In the genomic region with DNA sequence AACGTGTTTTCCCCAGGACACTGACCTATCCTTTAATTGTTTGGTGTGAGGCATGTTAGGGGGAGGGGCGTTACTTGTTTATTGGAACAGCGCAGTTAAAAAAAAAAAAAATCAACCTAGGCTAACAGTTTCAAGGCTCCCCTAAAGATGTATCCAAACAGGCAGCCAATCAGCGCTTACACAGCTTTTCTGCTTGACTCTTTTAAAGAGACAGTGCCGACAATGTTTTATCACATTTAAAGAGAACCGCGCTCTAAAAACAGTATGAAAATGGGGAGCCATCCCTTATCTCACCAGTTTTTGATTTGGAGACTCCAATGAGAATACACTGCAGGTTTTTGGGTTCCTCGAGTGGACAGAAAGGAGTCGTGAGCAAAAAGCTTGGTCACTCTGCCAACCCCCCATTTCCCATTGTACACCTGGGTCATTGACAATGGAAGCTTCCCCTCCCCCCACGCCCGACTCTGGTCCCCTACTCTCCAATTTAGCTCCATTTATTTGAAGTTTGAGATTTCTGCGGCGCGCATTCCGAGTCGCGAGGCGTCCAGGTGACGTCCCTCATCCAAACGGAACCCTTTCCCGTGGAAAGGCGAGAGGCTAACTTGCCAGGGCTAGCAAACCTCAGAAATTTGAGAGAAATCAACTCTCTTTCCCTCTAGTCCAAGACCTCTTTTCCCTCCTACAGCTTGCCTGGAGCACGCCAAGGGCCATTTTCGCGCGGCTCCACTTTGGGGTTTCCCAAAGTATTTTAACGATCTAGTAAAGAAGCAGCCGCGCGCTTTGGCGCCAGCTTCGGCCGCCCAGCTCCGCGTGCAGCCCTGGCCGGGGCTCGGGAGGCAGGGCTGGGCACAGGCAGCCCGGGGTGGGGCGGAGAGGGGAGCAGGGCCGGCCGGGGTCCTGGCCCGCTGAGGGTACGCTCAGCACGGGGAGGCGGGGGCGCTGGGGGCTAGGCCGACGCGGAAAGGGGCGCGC, we compare ENCODE assay signal across 8 mouse cellular contexts. TPM values are rescaled to one million over a fixed set of nuclear protein-coding genes. Genes with fewer than 3 reads are reported as not detected.
DNase-seq lines count a peak whose midpoint lies in the region; ATAC-seq and TF ChIP-seq lines count a peak whose summit lies in the region.

A gene (plus strand): TSS at position 501 of the 972 bp plus-strand sequence.

- no peak for TF ChIP-seq CTCF in heart, adult 2 months (IDR thresholded peaks at IDR 0.05)
- no peak for TF ChIP-seq CTCF in kidney, adult 2 months (conservative IDR thresholded peaks at IDR 0.05; ENCODE audit: insufficient read depth, insufficient read length, low read depth, low read length)
- TF ChIP-seq CTCF in spleen, adult 2 months (IDR thresholded peaks at IDR 0.05; ENCODE audit: extremely low read depth, insufficient read depth, insufficient read length, insufficient replicate concordance) = no peak

- H3K27me3 ChIP-seq in embryonic facial prominence, embryonic 11.5 days (ENCODE audit: control insufficient read depth, insufficient read depth, low read length) = no peaks in the 10 kb centered on the region
- no peaks in the 10 kb centered on the region for H3K27me3 ChIP-seq in heart, adult 2 months (ENCODE audit: control insufficient read depth, insufficient read depth, low read length)
- H3K27me3 ChIP-seq in kidney, adult 2 months (replicated peaks; ENCODE audit: control insufficient read depth, insufficient read depth, low read length) = no peaks in the 10 kb centered on the region
- H3K27me3 ChIP-seq in limb, embryonic 13.5 days = no peaks in the 10 kb centered on the region
- no peaks in the 10 kb centered on the region for H3K27me3 ChIP-seq in midbrain, embryonic 15.5 days (replicated peaks)
- H3K27me3 ChIP-seq in spleen, adult 2 months (ENCODE audit: control insufficient read depth, insufficient read depth, low read length) = peaks cover 4% of the 10 kb centered on the region

- DNase-seq in 3134 (ENCODE audit: extremely low read depth, insufficient read length, low spot score) = peak; percentile 69
- peak; percentile 80 for DNase-seq in adrenal gland, postnatal 10 days
- DNase-seq in embryonic facial prominence, embryonic 11.5 days (ENCODE audit: low spot score) = peak; percentile 95
- DNase-seq in heart, adult 2 months = peak; percentile 73 to 80
- DNase-seq in kidney, adult 2 months = peak; percentile 96
- peak; percentile 60 to 80 for DNase-seq in spleen, adult 2 months (ENCODE audit: low read depth in 1 of 2, low spot score in 2 of 2)

- peak within 1 kb of the TSS; percentile 100 for H3K27ac ChIP-seq in embryonic facial prominence, embryonic 11.5 days (replicated peaks; ENCODE audit: low read depth, low read length)
- H3K27ac ChIP-seq in heart, adult 2 months = peak within 1 kb of the TSS; percentile 89
- H3K27ac ChIP-seq in kidney, adult 2 months (ENCODE audit: insufficient read depth, low read depth, low read length) = peak within 1 kb of the TSS; percentile 98
- H3K27ac ChIP-seq in limb, embryonic 13.5 days = peak within 1 kb of the TSS; percentile 99
- peak within 1 kb of the TSS; percentile 99 for H3K27ac ChIP-seq in midbrain, embryonic 15.5 days
- H3K27ac ChIP-seq in spleen, adult 2 months (ENCODE audit: insufficient read depth, low read length) = peak within 1 kb of the TSS; percentile 80

- no peaks in the 10 kb centered on the region for H3K9me3 ChIP-seq in embryonic facial prominence, embryonic 11.5 days (replicated peaks; ENCODE audit: control insufficient read depth, low read length)
- H3K9me3 ChIP-seq in limb, embryonic 13.5 days = no peaks in the 10 kb centered on the region
- H3K9me3 ChIP-seq in midbrain, embryonic 15.5 days = no peaks in the 10 kb centered on the region

- peaks cover 27% of the 10 kb centered on the region for H3K4me1 ChIP-seq in embryonic facial prominence, embryonic 11.5 days (ENCODE audit: control insufficient read depth, insufficient read depth, low read length)
- peaks cover 13% of the 10 kb centered on the region for H3K4me1 ChIP-seq in heart, adult 2 months (ENCODE audit: control insufficient read depth, insufficient read depth, low read length)
- peaks cover 15% of the 10 kb centered on the region for H3K4me1 ChIP-seq in kidney, adult 2 months (ENCODE audit: control insufficient read depth, insufficient read depth, low read length)
- H3K4me1 ChIP-seq in limb, embryonic 13.5 days = peaks cover 60% of the 10 kb centered on the region
- H3K4me1 ChIP-seq in midbrain, embryonic 15.5 days = peaks cover 54% of the 10 kb centered on the region
- H3K4me1 ChIP-seq in spleen, adult 2 months (ENCODE audit: control insufficient read depth, insufficient read depth, insufficient read length) = peaks cover 28% of the 10 kb centered on the region

- 0 out of 2 replicates have a peak, but pooled peaks cover 2% of the 10 kb centered on the region for H3K79me2 ChIP-seq in heart, adult 2 months (replicated peaks; ENCODE audit: control insufficient read depth, insufficient read depth, low read length)

- peak within 1 kb of the TSS; percentile 100 for H3K4me3 ChIP-seq in embryonic facial prominence, embryonic 11.5 days (ENCODE audit: low read depth, low read length)
- peak within 1 kb of the TSS; percentile 90 for H3K4me3 ChIP-seq in heart, adult 2 months
- H3K4me3 ChIP-seq in kidney, adult 2 months (ENCODE audit: insufficient read depth, low read depth, low read length) = peak within 1 kb of the TSS; percentile 87
- peak within 1 kb of the TSS; percentile 95 for H3K4me3 ChIP-seq in limb, embryonic 13.5 days
- peak within 1 kb of the TSS; percentile 98 for H3K4me3 ChIP-seq in midbrain, embryonic 15.5 days
- peak within 1 kb of the TSS; percentile 81 for H3K4me3 ChIP-seq in spleen, adult 2 months (ENCODE audit: extremely low read depth, insufficient read depth, insufficient read length)

- H3K9ac ChIP-seq in embryonic facial prominence, embryonic 11.5 days (replicated peaks; ENCODE audit: low read length) = peak within 1 kb of the TSS; percentile 100
- peak within 1 kb of the TSS; percentile 98 for H3K9ac ChIP-seq in heart, adult 2 months (ENCODE audit: low read depth, low read length)
- peak within 1 kb of the TSS; percentile 99 for H3K9ac ChIP-seq in limb, embryonic 13.5 days
- H3K9ac ChIP-seq in midbrain, embryonic 15.5 days = peak within 1 kb of the TSS; percentile 94

- peak; percentile 64; the same call in 1 of the 2 replicates for TF ChIP-seq EP300 in heart, adult 2 months (IDR thresholded peaks at IDR 0.05; ENCODE audit: insufficient read depth, low read depth, low read length)

- intact Hi-C loops in heart, adult 2 months (cut with DNase I) = loop anchor here (1.0 to 5.0 kb wide), 5 partner anchors 70 to 267 kb away; a partner anchor contains a TSS

- under 1% methylated on average over 48 of the region's 51 CpGs for WGBS in embryonic facial prominence, embryonic 11.5 days
- under 1% methylated on average over 40 of the region's 51 CpGs for whole genome bisulfite sequencing in heart, adult 2 months
- 1% methylated on average over 45 of the region's 51 CpGs for WGBS in kidney, adult 2 months
- WGBS in limb, embryonic 13.5 days = under 1% methylated on average over 41 of the region's 51 CpGs
- under 1% methylated on average over 43 of the region's 51 CpGs for WGBS in midbrain, embryonic 15.5 days
- WGBS in spleen, adult 2 months = under 1% methylated on average over 51 of the region's 51 CpGs

- no peaks in the 10 kb centered on the region; the same call in 1 of the 2 replicates for H3K36me3 ChIP-seq in embryonic facial prominence, embryonic 11.5 days (replicated peaks; ENCODE audit: control insufficient read depth, insufficient read depth, low read depth, low read length)
- peaks cover 11% of the 10 kb centered on the region for H3K36me3 ChIP-seq in heart, adult 2 months (ENCODE audit: control insufficient read depth, insufficient read depth, low read length)
- H3K36me3 ChIP-seq in kidney, adult 2 months (ENCODE audit: control insufficient read depth, insufficient read depth, low read length) = no peaks in the 10 kb centered on the region
- H3K36me3 ChIP-seq in limb, embryonic 13.5 days = peaks cover 25% of the 10 kb centered on the region
- H3K36me3 ChIP-seq in midbrain, embryonic 15.5 days (replicated peaks) = no peaks in the 10 kb centered on the region; the same call in 1 of the 2 replicates
- 0 out of 2 replicates have a peak, but pooled peaks cover 1% of the 10 kb centered on the region for H3K36me3 ChIP-seq in spleen, adult 2 months (ENCODE audit: control insufficient read depth, insufficient read depth, low read length)

- ATAC-seq in embryonic facial prominence, embryonic 11.5 days (replicated peaks; ENCODE audit: insufficient number of reproducible peaks, low FRiP score, low TSS enrichment, low read depth) = peak; percentile 65
- ATAC-seq in limb, embryonic 13.5 days (ENCODE audit: low FRiP score, low read depth) = peak; percentile 46
- ATAC-seq in midbrain, embryonic 15.5 days (replicated peaks) = peak; percentile 68

- H3K4me2 ChIP-seq in embryonic facial prominence, embryonic 11.5 days (ENCODE audit: low read depth, low read length) = peak within 1 kb of the TSS; percentile 94
- H3K4me2 ChIP-seq in limb, embryonic 13.5 days (replicated peaks) = peak within 1 kb of the TSS; percentile 95
- H3K4me2 ChIP-seq in midbrain, embryonic 15.5 days = peak within 1 kb of the TSS; percentile 94

- TF ChIP-seq POLR2A in heart, adult 2 months (IDR thresholded peaks at IDR 0.05; ENCODE audit: insufficient read depth, low read depth, low read length) = peak; percentile 64
- TF ChIP-seq POLR2A in kidney, adult 2 months (IDR thresholded peaks at IDR 0.05; ENCODE audit: low read depth, low read length) = no peak
- no peak for TF ChIP-seq POLR2A in spleen, adult 2 months (IDR thresholded peaks at IDR 0.05; ENCODE audit: low read depth, low read length)

RNA-seq across cellular contexts. Expression of the gene that starts here (rescaled TPM):
- total RNA-seq in adrenal gland, postnatal 10 days (2021) = 10 to 100 TPM; 50.8 to 69.0 TPM
- 129 and 138 TPM in 2 replicates for polyA plus RNA-seq in embryonic facial prominence, embryonic 11.5 days (2014; fragmentation: Nextera tagmentation; extraction: Ambion mirVana)
- 10 to 100 TPM; 37.3 to 39.0 TPM for total RNA-seq in heart, adult 2 months (2021)
- 26.1 and 26.6 TPM in 2 replicates for polyA plus RNA-seq in heart, adult 2 months (2012; rRNA removed)
- polyA plus RNA-seq in kidney, adult 2 months (2012; rRNA removed) = 44.6 and 48.6 TPM in 2 replicates
- 171 and 173 TPM in 2 replicates for polyA plus RNA-seq in limb, embryonic 13.5 days (2015; fragmentation: Nextera tagmentation; extraction: Ambion mirVana)
- polyA plus RNA-seq in midbrain, embryonic 15.5 days (2015; fragmentation: Nextera tagmentation; extraction: Ambion mirVana) = 175 and 194 TPM in 2 replicates
- 27.8 and 33.8 TPM in 2 replicates for polyA plus RNA-seq in spleen, adult 2 months (2012; rRNA removed)

Comparison
In these comparisons a context has a peak if more than half of its experiments do, and no peak if none do; other contexts are left out.
1. Peak in every context shown above with its lines: DNase-seq, ATAC-seq, H3K4me3 ChIP-seq and H3K27ac ChIP-seq.